Mouse (Mus musculus) CD4-positive, CD25-positive, alpha-beta regulatory T cell (primary cell): ENCODE measurements around the gene Coa6. TPM values are rescaled to one million over a fixed set of nuclear protein-coding genes. Genes with fewer than 3 reads are reported as not detected.

ENCODE experiments used
- polyA plus RNA-seq: library from polyadenylated mRNA; unstranded; fragments of 100-300 nt; shearing (Covaris generic); gene quantifications from one replicate; pipeline ENCODE4 v1.2.1, GENCODE M21; 2017

Gene Coa6
- 54.5 TPM for polyA plus RNA-seq

DNA sequence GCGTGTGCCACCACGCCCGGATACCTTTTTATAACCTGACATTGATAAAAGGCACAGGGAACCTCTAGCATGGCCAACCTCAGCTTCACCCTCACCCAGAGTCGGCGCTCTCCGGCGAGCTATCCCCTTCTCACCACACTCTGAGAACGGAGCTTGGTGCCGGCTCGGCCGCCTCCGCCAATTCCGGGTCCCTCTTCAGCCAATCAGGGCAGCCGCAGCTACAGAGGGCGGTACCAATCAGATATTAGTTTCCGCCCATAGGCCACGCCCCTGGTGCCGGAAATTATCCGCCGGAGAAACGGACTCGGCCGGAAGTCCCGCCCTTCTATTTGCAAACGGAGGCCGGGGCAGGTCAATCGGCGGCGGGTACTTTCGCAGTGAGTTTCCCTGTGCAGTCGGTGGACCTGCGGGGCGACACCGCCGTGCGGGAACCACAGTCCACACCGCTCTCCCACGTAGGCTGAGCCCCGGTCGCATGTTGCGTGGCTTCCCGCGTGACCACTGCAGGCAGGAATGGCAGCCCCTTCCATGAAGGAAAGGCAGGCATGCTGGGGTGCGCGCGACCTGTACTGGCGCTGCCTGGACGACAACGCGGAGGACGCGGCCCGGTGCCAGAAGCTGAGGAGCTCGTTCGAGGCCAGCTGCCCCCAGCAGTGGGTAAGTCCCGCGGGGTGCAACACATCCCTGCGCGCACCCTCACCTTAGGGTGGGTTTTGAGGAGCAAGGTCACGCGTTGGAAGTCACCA is at the start of gene Coa6:
Gene Coa6 (plus strand): TSS at position 342 of the 746 bp plus-strand sequence.

DNA sequence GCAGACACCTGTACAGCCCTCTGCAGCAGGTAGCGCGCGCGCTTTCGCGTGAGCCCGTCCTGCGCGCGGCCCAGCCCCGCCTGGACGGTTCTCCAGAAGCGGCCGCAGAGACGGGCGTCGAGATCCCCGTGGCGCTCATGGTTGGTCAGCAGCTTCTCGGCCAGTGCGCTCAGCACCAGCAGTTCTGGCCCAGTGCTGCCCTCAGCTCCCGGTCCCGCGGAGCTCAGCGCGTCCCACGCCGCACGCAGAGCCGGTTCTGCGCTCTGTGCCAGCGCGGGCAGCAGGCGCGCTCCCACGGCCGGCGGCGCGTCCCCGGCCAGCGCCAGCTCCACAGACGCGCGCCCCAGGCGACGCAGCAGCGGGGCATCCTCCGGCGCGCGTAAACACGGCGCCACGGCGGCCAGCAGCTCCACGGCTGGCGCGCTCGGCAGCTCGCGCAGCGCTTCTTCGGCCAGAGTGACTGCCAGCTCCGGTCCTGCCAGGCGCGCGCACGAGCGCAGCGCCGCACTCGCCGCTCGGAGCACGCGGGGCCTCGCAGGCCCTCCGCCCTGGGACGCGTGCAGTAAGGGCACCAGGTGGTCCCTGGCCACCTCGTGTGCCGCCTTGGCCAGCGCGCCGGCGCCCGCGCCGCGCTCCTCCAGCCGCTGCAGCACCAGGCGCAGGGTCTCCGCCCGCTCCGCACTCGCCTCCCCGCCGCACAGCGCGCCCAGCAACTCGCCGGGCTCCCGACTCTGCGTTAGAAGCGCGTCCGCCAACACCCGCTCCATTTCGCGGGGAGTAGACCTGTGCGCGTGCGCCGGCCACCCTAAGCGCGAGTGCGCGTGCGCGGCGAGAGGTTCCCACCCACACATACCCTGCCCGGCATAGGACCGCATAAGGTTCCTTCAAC is 52.2 kb downstream of the Coa6 start, which contains the start of gene Tarbp1:
Gene Tarbp1 (minus strand): TSS at position 767 of the 889 bp plus-strand sequence.

Other genes with a start within 250 kb of the Coa6 start
- not detected for gene Slc35f3, start 124.0 kb upstream of the Coa6 start, polyA plus RNA-seq
- 7.9 TPM for gene Tarbp1, start 52.5 kb downstream of the Coa6 start, polyA plus RNA-seq
- 94.5 TPM for gene Irf2bp2, start 171.5 kb downstream of the Coa6 start, polyA plus RNA-seq